Mouse (Mus musculus): Measurements from ENCODE around the gene Rsph10b. TPM values are rescaled to one million over a fixed set of nuclear protein-coding genes. Genes with fewer than 3 reads are reported as not detected.

Gene Rsph10b
- polyA plus RNA-seq, 1 experiment from 2014 or later = 1.3 TPM

DNA sequence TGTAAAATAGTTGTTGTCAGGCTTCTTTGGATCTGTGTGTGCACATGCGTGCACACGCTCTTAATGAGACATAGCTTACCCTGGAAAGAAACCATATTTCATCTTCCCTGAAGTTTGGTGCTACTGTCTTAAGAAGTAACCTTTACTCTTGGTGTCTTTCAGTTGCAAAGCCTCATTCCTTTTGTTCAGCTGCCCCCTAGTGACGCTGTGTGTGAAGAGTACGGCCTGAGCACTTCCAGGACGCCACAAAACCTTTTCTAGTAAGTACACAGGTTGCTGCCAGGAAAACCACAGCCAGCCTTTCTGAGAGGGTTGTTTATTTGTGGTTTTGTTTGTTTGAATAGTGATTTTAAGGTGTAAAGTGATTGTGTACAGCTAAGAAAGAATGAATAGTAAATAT is 15.4 kb upstream of the Rsph10b start:
- Histone ChIP-seq H3K4me3 (no peak overlapping the region), H3K27ac (no peak overlapping the region), H3K4me1 (replicated peaks) (no peaks in the 10 kb centered on the region), H3K9me3 (no peaks in the 10 kb centered on the region), H3K36me3 (peaks cover 91% of the 10 kb centered on the region), H3K27me3 (ENCODE audit: insufficient read depth, poor library complexity, severe bottlenecking) (no peaks in the 10 kb centered on the region)
- peak; percentile 22 for DNase-seq (ENCODE audit: low spot score)
- WGBS = 59% methylated on average over 5 of the region's 5 CpGs

DNA sequence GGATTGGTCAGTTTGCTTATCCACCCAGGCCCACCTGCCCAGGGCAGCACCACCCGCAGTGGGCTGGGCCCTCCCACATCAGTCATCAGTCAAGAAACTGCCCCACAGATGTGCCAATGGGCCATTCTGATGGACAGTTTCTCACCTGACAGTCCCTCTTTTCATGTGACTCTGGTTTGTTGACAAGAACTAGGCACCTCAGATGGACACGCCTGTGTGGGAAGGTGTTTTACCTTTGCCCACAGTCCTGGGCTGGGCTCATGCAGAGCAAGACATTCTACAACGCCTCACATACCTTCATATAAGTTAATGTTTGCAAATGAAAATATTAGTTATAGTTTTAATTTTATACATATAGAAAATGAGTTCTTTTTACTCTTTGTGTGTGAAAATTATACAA is 14.7 kb upstream of the Rsph10b start:
- H3K27ac ChIP-seq = no peak overlapping the region
- H3K4me3 ChIP-seq = no peak overlapping the region
- H3K9me3 ChIP-seq = no peaks in the 10 kb centered on the region
- WGBS = 92% methylated on average over 3 of the region's 3 CpGs
- no peaks in the 10 kb centered on the region for H3K4me1 ChIP-seq (replicated peaks)
- no peak for DNase-seq (ENCODE audit: low spot score)
- peaks cover 96% of the 10 kb centered on the region for H3K36me3 ChIP-seq
- H3K27me3 ChIP-seq (ENCODE audit: insufficient read depth, poor library complexity, severe bottlenecking) = no peaks in the 10 kb centered on the region

GRCm38 (mm10) chr5:143924781-143925452 is 7.9 kb upstream of the Rsph10b start:
- peaks cover 99% of the 10 kb centered on the region for H3K36me3 ChIP-seq
- H3K4me1 ChIP-seq (replicated peaks) = no peaks in the 10 kb centered on the region
- H3K9me3 ChIP-seq = no peaks in the 10 kb centered on the region
- 90% methylated on average over 6 of the region's 6 CpGs for WGBS
- H3K27ac ChIP-seq = no peak overlapping the region
- no peak overlapping the region for H3K4me3 ChIP-seq
- H3K27me3 ChIP-seq (ENCODE audit: insufficient read depth, poor library complexity, severe bottlenecking) = no peaks in the 10 kb centered on the region
- DNase-seq (ENCODE audit: low spot score) = no peak

DNA sequence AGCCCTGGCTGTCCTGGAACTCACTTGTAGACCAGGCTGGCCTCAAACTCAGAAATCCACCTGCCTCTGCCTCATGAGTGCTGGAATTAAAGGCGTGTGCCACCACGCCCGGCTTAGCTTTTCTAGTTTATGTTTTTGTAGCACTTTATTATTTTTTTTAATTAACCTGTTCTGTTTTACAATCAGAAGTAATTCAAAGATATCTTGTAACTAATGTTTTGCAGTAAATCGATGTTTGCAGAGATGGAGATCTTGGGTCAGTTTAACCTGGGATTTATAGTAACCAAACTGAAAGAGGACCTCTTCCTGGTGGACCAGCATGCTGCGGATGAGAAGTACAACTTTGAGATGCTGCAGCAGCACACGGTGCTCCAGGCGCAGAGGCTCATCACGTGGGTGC is 5.0 kb upstream of the Rsph10b start, which contains the start of gene Gm42421:
TSS of gene Gm42421 (plus strand) at position 301 of the 400 bp plus-strand sequence.
- Histone ChIP-seq H3K36me3 (peaks cover 94% of the 10 kb centered on the region), H3K27ac (no peak within 1 kb of the TSS)

GRCm38 (mm10) chr5:143929291-143929690 is 3.5 kb upstream of the Rsph10b start:
- H3K36me3 ChIP-seq = peaks cover 83% of the 10 kb centered on the region
- peaks cover 11% of the 10 kb centered on the region for H3K4me1 ChIP-seq (replicated peaks)
- DNase-seq (ENCODE audit: low spot score) = no peak
- H3K27ac ChIP-seq = no peak overlapping the region
- H3K9me3 ChIP-seq = no peaks in the 10 kb centered on the region
- H3K27me3 ChIP-seq (ENCODE audit: insufficient read depth, poor library complexity, severe bottlenecking) = no peaks in the 10 kb centered on the region
- WGBS = 91% methylated on average over 4 of the region's 4 CpGs
- no peak overlapping the region for H3K4me3 ChIP-seq

More for the DNA sequence above, 5.0 kb upstream of the Rsph10b start, which contains the start of gene Gm42421:
- 95% methylated on average over 8 of the region's 8 CpGs for WGBS
- Histone ChIP-seq H3K27me3 (ENCODE audit: insufficient read depth, poor library complexity, severe bottlenecking) (no peaks in the 10 kb centered on the region), H3K9me3 (no peaks in the 10 kb centered on the region), H3K4me1 (replicated peaks) (peaks cover 7% of the 10 kb centered on the region), H3K4me3 (no peak within 1 kb of the TSS)
- no peak for DNase-seq (ENCODE audit: low spot score)

GRCm38 (mm10) chr5:143930656-143931055 is 2.2 kb upstream of the Rsph10b start:
- no peak for DNase-seq (ENCODE audit: low spot score)
- Histone ChIP-seq H3K4me3 (no peak overlapping the region), H3K27ac (no peak overlapping the region), H3K36me3 (peaks cover 69% of the 10 kb centered on the region), H3K27me3 (ENCODE audit: insufficient read depth, poor library complexity, severe bottlenecking) (no peaks in the 10 kb centered on the region), H3K4me1 (replicated peaks) (peaks cover 11% of the 10 kb centered on the region), H3K9me3 (no peaks in the 10 kb centered on the region)
- 94% methylated on average over 12 of the region's 12 CpGs for WGBS

DNA sequence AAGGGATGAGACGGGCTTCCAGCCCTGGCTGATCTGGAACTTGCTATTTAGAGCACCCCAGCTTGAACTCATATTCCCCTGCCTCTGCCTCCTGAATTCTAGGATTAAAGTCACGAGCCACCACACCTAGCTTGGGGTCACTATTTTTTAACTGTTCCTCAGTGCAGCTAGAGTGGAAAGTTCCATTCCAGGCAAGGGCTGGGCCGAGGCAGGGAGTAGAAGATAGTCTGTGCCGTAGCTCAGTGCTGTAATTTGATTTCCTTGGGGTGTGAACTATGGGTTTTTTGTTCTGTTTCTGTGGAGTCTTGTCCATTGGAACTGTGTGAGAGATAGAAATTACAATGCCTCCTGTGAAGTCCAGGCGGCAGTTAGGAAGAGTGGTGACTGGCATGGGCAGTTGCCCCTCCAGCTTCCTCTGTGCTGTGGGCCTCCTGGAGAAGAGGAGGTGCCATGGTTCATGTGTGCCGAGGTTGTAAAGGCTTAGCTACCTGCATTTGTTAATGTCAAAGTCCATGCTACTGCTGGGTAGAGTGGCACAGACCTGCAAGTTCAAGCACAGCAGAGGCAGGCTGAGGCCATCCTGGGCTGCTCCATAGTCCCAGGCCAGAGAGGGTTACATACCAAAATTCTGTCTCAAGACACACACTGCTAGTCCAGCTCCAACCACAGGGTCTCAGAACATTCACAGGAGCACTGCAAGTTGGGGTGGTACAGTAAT is 813 bp upstream of the Rsph10b start:
- no peak for DNase-seq (ENCODE audit: low spot score)
- Histone ChIP-seq H3K9me3 (no peaks in the 10 kb centered on the region), H3K4me1 (replicated peaks) (peaks cover 11% of the 10 kb centered on the region), H3K27me3 (ENCODE audit: insufficient read depth, poor library complexity, severe bottlenecking) (no peaks in the 10 kb centered on the region), H3K36me3 (peaks cover 55% of the 10 kb centered on the region), H3K4me3 (no peak overlapping the region), H3K27ac (no peak overlapping the region)
- WGBS = 91% methylated on average over 6 of the region's 6 CpGs

- Histone ChIP-seq H3K4me3 (no peak overlapping the region), H3K4me1 (replicated peaks) (peaks cover 11% of the 10 kb centered on the region), H3K36me3 (peaks cover 41% of the 10 kb centered on the region), H3K27me3 (ENCODE audit: insufficient read depth, poor library complexity, severe bottlenecking) (no peaks in the 10 kb centered on the region), H3K9me3 (no peaks in the 10 kb centered on the region), H3K27ac (no peak overlapping the region)
- DNase-seq (ENCODE audit: low spot score) = no peak
- WGBS = 88% methylated on average over 11 of the region's 11 CpGs
Observed at GRCm38 (mm10) chr5:143933414-143933813, 579 bp downstream of the Rsph10b start.

DNA sequence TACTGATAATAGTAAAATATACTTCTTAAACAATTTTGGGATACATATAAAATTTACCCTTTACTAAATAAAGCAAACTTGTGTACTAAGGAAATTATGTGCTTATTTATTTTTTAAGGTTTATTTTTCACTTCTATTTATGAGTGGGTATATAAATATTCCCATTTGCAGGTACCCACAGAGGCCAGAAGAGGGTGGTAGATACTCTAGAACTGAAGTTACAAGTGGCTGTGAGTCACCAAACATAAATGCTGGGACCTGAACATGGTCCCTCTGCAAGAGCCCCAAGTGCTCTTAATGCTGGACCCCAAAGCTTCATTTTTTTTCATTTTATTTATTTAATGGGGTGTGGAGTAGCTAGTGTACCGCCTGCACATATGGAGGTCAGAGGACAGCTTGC is 1.0 kb downstream of the Rsph10b start:
- Histone ChIP-seq H3K4me1 (replicated peaks) (peaks cover 11% of the 10 kb centered on the region), H3K36me3 (peaks cover 37% of the 10 kb centered on the region), H3K27me3 (ENCODE audit: insufficient read depth, poor library complexity, severe bottlenecking) (no peaks in the 10 kb centered on the region), H3K9me3 (no peaks in the 10 kb centered on the region), H3K27ac (no peak overlapping the region), H3K4me3 (no peak overlapping the region)
- DNase-seq (ENCODE audit: low spot score) = no peak
- WGBS = 88% methylated on average over 1 of the region's 1 CpGs

DNA sequence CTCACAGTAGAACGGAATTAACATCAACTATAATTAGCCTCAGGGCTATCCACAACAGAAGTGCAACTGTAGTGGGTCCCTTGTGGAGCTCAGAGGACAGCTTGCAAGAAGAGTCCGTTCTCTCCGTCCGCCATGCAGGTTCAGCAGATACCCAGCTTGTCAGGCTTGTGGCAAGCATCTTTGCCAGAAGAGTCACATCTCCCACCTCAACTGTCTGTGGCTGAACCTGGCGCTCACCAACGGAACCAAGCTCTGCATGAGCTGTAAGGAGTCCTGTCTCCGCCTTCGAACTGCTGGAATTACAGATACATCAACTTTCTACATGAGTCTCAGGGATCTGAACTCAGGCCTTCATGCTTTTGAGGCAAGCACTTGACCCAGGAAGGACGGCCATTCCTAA is 3.3 kb downstream of the Rsph10b start:
- H3K27ac ChIP-seq = no peak overlapping the region
- no peak for DNase-seq (ENCODE audit: low spot score)
- 0 out of 2 replicates have a peak, but pooled peaks cover 5% of the 10 kb centered on the region for H3K9me3 ChIP-seq
- H3K36me3 ChIP-seq = peaks cover 14% of the 10 kb centered on the region
- H3K4me1 ChIP-seq (replicated peaks) = peaks cover 11% of the 10 kb centered on the region
- H3K4me3 ChIP-seq = no peak overlapping the region
- H3K27me3 ChIP-seq (ENCODE audit: insufficient read depth, poor library complexity, severe bottlenecking) = no peaks in the 10 kb centered on the region
- WGBS = 90% methylated on average over 9 of the region's 9 CpGs

GRCm38 (mm10) chr5:143941588-143941987 is 8.8 kb downstream of the Rsph10b start:
- Histone ChIP-seq H3K9me3 (0 out of 2 replicates have a peak, but pooled peaks cover 5% of the 10 kb centered on the region), H3K4me1 (replicated peaks) (peaks cover 3% of the 10 kb centered on the region; the same call in 1 of the 2 replicates), H3K27me3 (ENCODE audit: insufficient read depth, poor library complexity, severe bottlenecking) (no peaks in the 10 kb centered on the region), H3K36me3 (no peaks in the 10 kb centered on the region), H3K27ac (no peak overlapping the region), H3K4me3 (no peak overlapping the region)
- 21% methylated on average over 10 of the region's 10 CpGs for WGBS
- DNase-seq (ENCODE audit: low spot score) = no peak

- DNase-seq (ENCODE audit: low spot score) = no peak
- Histone ChIP-seq H3K4me3 (no peak overlapping the region), H3K36me3 (no peaks in the 10 kb centered on the region), H3K27ac (no peak overlapping the region), H3K4me1 (replicated peaks) (peaks cover 3% of the 10 kb centered on the region; the same call in 1 of the 2 replicates), H3K9me3 (0 out of 2 replicates have a peak, but pooled peaks cover 5% of the 10 kb centered on the region), H3K27me3 (ENCODE audit: insufficient read depth, poor library complexity, severe bottlenecking) (no peaks in the 10 kb centered on the region)
- 89% methylated on average over 14 of the region's 14 CpGs for WGBS
Observed at GRCm38 (mm10) chr5:143943231-143944125, 10.6 kb downstream of the Rsph10b start.

Data from hindbrain, embryonic 10.5 days (tissue).